Mouse (Mus musculus) neural tube, embryonic 13.5 days (tissue): ENCODE results near the gene Slc10a1. TPM values are rescaled to one million over a fixed set of nuclear protein-coding genes. Genes with fewer than 3 reads are reported as not detected.

Experiments used
- ATAC-seq: fragments of 200-750 bp; cut with Nextera tagmentation; 2 replicates; pipeline ENCODE4 v1.8.0; 2017; ENCODE audit warnings: low read depth, mild to moderate bottlenecking, moderate TSS enrichment, moderate library complexity
- H3K27ac ChIP-seq: fragments of 300-500 bp; sonication (generic); replicated peaks from 2 replicates; pipeline ENCODE4 v1.5.1; 2015; ENCODE audit warnings: moderate library complexity, mild to moderate bottlenecking, inconsistent platforms
- H3K27me3 ChIP-seq: fragments of 300-500 bp; sonication (generic); 2 replicates; pipeline ENCODE4 v1.6.1; 2015; ENCODE audit warnings: mild to moderate bottlenecking, inconsistent platforms
- H3K36me3 ChIP-seq: fragments of 300-500 bp; sonication (generic); 2 replicates; pipeline ENCODE4 v1.6.1; 2015; ENCODE audit warnings: mild to moderate bottlenecking, inconsistent platforms
- H3K4me1 ChIP-seq: fragments of 300-500 bp; sonication (generic); replicated peaks from 2 replicates; pipeline ENCODE4 v1.6.1; 2015; ENCODE audit warnings: inconsistent platforms
- H3K4me2 ChIP-seq: fragments of 300-500 bp; sonication (generic); 2 replicates; pipeline ENCODE4 v1.6.1; 2015; ENCODE audit warnings: inconsistent platforms, mild to moderate bottlenecking, moderate library complexity
- H3K4me3 ChIP-seq: fragments of 300-500 bp; sonication (generic); 2 replicates; pipeline ENCODE4 v1.5.1; 2015; ENCODE audit warnings: mild to moderate bottlenecking, inconsistent platforms
- H3K9ac ChIP-seq: fragments of 300-500 bp; sonication (generic); 2 replicates; pipeline ENCODE4 v1.6.1; 2015; ENCODE audit warnings: moderate library complexity, mild to moderate bottlenecking, inconsistent platforms
- H3K9me3 ChIP-seq: fragments of 300-500 bp; sonication (generic); 2 replicates; pipeline ENCODE4 v1.6.1; 2016; ENCODE audit warnings: inconsistent platforms
- WGBS: fragments of 180-500 bp; shearing (Covaris S2); methylation state at CpG from one replicate; pipeline ENCODE4 v1.1.7; 2015; 5-methylcytosine and 5-hydroxymethylcytosine counted together
- polyA plus RNA-seq: library from polyadenylated mRNA; unstranded; fragments of >200 nt; fragmentation: Nextera tagmentation; extraction: Ambion mirVana; gene quantifications from 2 replicates; pipeline ENCODE4 v1.2.1, GENCODE M21; 2015

Slc10a1 gene
- 0.18 and 0.96 TPM in 2 replicates for polyA plus RNA-seq

- Histone ChIP-seq H3K4me1 (no peaks in the 10 kb centered on the region), H3K9ac (no peak within 1 kb of the TSS), H3K9me3 (no peaks in the 10 kb centered on the region), H3K27ac (no peak within 1 kb of the TSS), H3K36me3 (no peaks in the 10 kb centered on the region), H3K27me3 (no peaks in the 10 kb centered on the region), H3K4me2 (no peak within 1 kb of the TSS), H3K4me3 (no peak within 1 kb of the TSS)
- ATAC-seq = no peak
- WGBS = 88% methylated on average over 5 of the region's 5 CpGs
These were observed at the start of gene Slc10a1 for GRCm38 (mm10) chr12:80968605-80969004. Gene Slc10a1, minus strand, starts transcription at chr12:80968705.

GRCm38 (mm10) chr12:81017624-81018023, 49.1 kb upstream of the Slc10a1 start:
- 87% methylated on average over 12 of the region's 12 CpGs for WGBS
- no peaks in the 10 kb centered on the region for H3K27me3 ChIP-seq

GRCm38 (mm10) chr12:81013496-81013895, 45.0 kb upstream of the Slc10a1 start:
- no peaks in the 10 kb centered on the region for H3K36me3 ChIP-seq
- no peak overlapping the region for H3K9ac ChIP-seq
- H3K4me1 ChIP-seq = peaks cover 10% of the 10 kb centered on the region
- no peaks in the 10 kb centered on the region for H3K9me3 ChIP-seq
- no peak for ATAC-seq
- no peaks in the 10 kb centered on the region for H3K27me3 ChIP-seq
- 86% methylated on average over 11 of the region's 11 CpGs for WGBS
- H3K27ac ChIP-seq = no peak overlapping the region
- no peak overlapping the region for H3K4me3 ChIP-seq
- no peak overlapping the region for H3K4me2 ChIP-seq

More at GRCm38 (mm10) chr12:81017624-81018023, 49.1 kb upstream of the Slc10a1 start:
- no peak overlapping the region for H3K4me3 ChIP-seq
- H3K4me1 ChIP-seq = no peaks in the 10 kb centered on the region
- H3K36me3 ChIP-seq = no peaks in the 10 kb centered on the region
- H3K27ac ChIP-seq = no peak overlapping the region
- no peak overlapping the region for H3K9ac ChIP-seq
- ATAC-seq = no peak
- H3K4me2 ChIP-seq = no peak overlapping the region
- no peaks in the 10 kb centered on the region for H3K9me3 ChIP-seq

GRCm38 (mm10) chr12:81011994-81012393, 43.5 kb upstream of the Slc10a1 start:
- H3K4me1 ChIP-seq = peaks cover 10% of the 10 kb centered on the region

GRCm38 (mm10) chr12:81009813-81010212, 41.3 kb upstream of the Slc10a1 start:
- WGBS = 14% methylated on average over 3 of the region's 3 CpGs
- no peaks in the 10 kb centered on the region for H3K36me3 ChIP-seq
- no peak overlapping the region for H3K4me3 ChIP-seq
- no peak overlapping the region; the same call in 1 of the 2 replicates for H3K9ac ChIP-seq
- peaks cover 10% of the 10 kb centered on the region for H3K4me1 ChIP-seq
- peak; percentile 53; the same call in 1 of the 2 replicates for ATAC-seq
- H3K4me2 ChIP-seq = no peak overlapping the region
- no peaks in the 10 kb centered on the region for H3K9me3 ChIP-seq
- no peaks in the 10 kb centered on the region for H3K27me3 ChIP-seq
- H3K27ac ChIP-seq = no peak overlapping the region

More at GRCm38 (mm10) chr12:81011994-81012393, 43.5 kb upstream of the Slc10a1 start:
- H3K4me2 ChIP-seq = no peak overlapping the region
- no peaks in the 10 kb centered on the region for H3K27me3 ChIP-seq
- no peaks in the 10 kb centered on the region for H3K36me3 ChIP-seq
- no peak overlapping the region for H3K4me3 ChIP-seq
- ATAC-seq = no peak
- no peaks in the 10 kb centered on the region for H3K9me3 ChIP-seq
- no peak overlapping the region for H3K27ac ChIP-seq
- 89% methylated on average over 2 of the region's 2 CpGs for WGBS
- no peak overlapping the region for H3K9ac ChIP-seq

GRCm38 (mm10) chr12:81002841-81003635, 34.5 kb upstream of the Slc10a1 start:
- H3K36me3 ChIP-seq = no peaks in the 10 kb centered on the region
- 5% methylated on average over 13 of the region's 13 CpGs for WGBS

GRCm38 (mm10) chr12:81000924-81001323, 32.4 kb upstream of the Slc10a1 start:
- Histone ChIP-seq H3K4me3 (no peak overlapping the region), H3K27me3 (peaks cover 5% of the 10 kb centered on the region), H3K27ac (no peak overlapping the region), H3K36me3 (no peaks in the 10 kb centered on the region), H3K4me2 (no peak overlapping the region), H3K9ac (no peak overlapping the region), H3K4me1 (peaks cover 18% of the 10 kb centered on the region), H3K9me3 (peaks cover 1% of the 10 kb centered on the region; the same call in 1 of the 2 replicates)
- no peak for ATAC-seq
- WGBS = 76% methylated on average over 4 of the region's 4 CpGs

More at GRCm38 (mm10) chr12:81002841-81003635, 34.5 kb upstream of the Slc10a1 start:
- no peak overlapping the region for H3K27ac ChIP-seq
- H3K9ac ChIP-seq = no peak overlapping the region
- H3K27me3 ChIP-seq = no peaks in the 10 kb centered on the region; the same call in 1 of the 2 replicates
- H3K4me1 ChIP-seq = peaks cover 18% of the 10 kb centered on the region
- ATAC-seq = no peak
- no peaks in the 10 kb centered on the region for H3K9me3 ChIP-seq
- H3K4me3 ChIP-seq = no peak overlapping the region
- no peak overlapping the region for H3K4me2 ChIP-seq

GRCm38 (mm10) chr12:80998528-80999221, 30.2 kb upstream of the Slc10a1 start:
- H3K4me1 ChIP-seq = peaks cover 18% of the 10 kb centered on the region
- ATAC-seq = peak; percentile 83
- peaks cover 6% of the 10 kb centered on the region; the same call in 1 of the 2 replicates for H3K9me3 ChIP-seq
- H3K4me2 ChIP-seq = peak overlapping the region; percentile 46
- peak overlapping the region; percentile 58 for H3K9ac ChIP-seq
- H3K27ac ChIP-seq = no peak overlapping the region
- peaks cover 5% of the 10 kb centered on the region for H3K27me3 ChIP-seq
- peak overlapping the region; percentile 25 for H3K4me3 ChIP-seq
- WGBS = under 1% methylated on average over 33 of the region's 33 CpGs
- H3K36me3 ChIP-seq = no peaks in the 10 kb centered on the region

- Histone ChIP-seq H3K9me3 (peaks cover 6% of the 10 kb centered on the region; the same call in 1 of the 2 replicates), H3K4me3 (no peak overlapping the region), H3K36me3 (no peaks in the 10 kb centered on the region), H3K9ac (no peak overlapping the region), H3K27ac (no peak overlapping the region), H3K27me3 (peaks cover 5% of the 10 kb centered on the region), H3K4me1 (peaks cover 10% of the 10 kb centered on the region), H3K4me2 (no peak overlapping the region)
- 29% methylated on average over 4 of the region's 4 CpGs for WGBS
- no peak for ATAC-seq
These were observed 29.1 kb upstream of the Slc10a1 start for GRCm38 (mm10) chr12:80997652-80998051.

GRCm38 (mm10) chr12:80995326-80995725, 26.8 kb upstream of the Slc10a1 start:
- H3K4me2 ChIP-seq = no peak overlapping the region
- peaks cover 5% of the 10 kb centered on the region for H3K27me3 ChIP-seq
- no peak overlapping the region for H3K9ac ChIP-seq
- 95% methylated on average over 4 of the region's 4 CpGs for WGBS
- peaks cover 15% of the 10 kb centered on the region for H3K4me1 ChIP-seq
- H3K27ac ChIP-seq = no peak overlapping the region
- peaks cover 6% of the 10 kb centered on the region; the same call in 1 of the 2 replicates for H3K9me3 ChIP-seq
- no peak overlapping the region for H3K4me3 ChIP-seq
- H3K36me3 ChIP-seq = no peaks in the 10 kb centered on the region
- ATAC-seq = no peak

GRCm38 (mm10) chr12:80993773-80994172, 25.3 kb upstream of the Slc10a1 start:
- no peak for ATAC-seq
- no peak overlapping the region for H3K27ac ChIP-seq
- no peaks in the 10 kb centered on the region for H3K36me3 ChIP-seq
- H3K4me1 ChIP-seq = peaks cover 11% of the 10 kb centered on the region
- no peak overlapping the region for H3K4me2 ChIP-seq
- H3K9ac ChIP-seq = no peak overlapping the region
- H3K4me3 ChIP-seq = no peak overlapping the region
- H3K9me3 ChIP-seq = peaks cover 6% of the 10 kb centered on the region; the same call in 1 of the 2 replicates
- H3K27me3 ChIP-seq = peaks cover 5% of the 10 kb centered on the region; the same call in 1 of the 2 replicates
- WGBS = 90% methylated on average over 1 of the region's 1 CpGs
